Mouse (Mus musculus) lung, postnatal 36 days (tissue): ENCODE data around the gene Cdk5rap1.
"Not testable (repeated sequence)": the region's sequence is repeated elsewhere in the genome, so short reads cannot be mapped to it uniquely, and the experiment has no call there.

Source experiments
- DNase-seq: peaks from one replicate; pipeline ENCODE4 v3.0.0; 2022; ENCODE audit warnings: mixed read lengths

Gene Cdk5rap1

DNA sequence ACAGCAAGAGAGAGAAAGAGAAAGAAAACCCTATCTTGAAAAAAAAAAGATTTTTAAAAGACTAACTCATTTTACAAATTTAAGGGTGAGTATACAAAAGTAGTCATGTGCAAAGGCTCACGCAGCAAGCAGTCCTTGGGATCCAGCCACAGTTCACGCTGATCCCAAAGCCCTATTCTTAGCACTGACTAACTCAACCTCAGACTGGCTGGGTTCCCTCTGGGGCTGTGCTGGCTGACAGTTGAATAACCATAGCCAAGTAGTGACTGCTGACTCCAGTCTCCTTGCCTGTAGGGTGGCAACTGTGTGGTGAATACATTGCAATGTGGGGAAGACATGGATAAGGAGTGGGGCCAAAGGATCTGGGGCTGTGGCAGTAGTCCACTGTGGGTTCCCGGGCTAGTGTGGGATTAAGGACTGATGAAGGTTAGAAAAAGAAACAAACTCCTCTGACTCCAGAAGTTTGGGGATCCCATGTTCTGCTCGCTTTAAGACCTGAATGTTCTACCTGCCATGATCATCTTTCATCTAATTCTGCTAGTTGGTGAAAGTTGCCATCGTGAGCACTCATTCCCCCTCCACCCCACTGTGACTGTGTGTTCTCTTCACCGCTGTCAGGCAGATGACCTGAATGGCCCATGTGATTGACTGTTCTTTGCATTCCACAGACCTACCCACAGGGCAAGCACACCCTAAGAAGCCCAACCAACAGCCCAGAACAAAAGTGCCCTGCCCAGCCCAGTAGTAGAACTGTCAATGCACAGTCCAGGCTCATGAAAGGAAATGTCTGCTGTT is 2.2 kb upstream of the Cdk5rap1 start:
- DNase-seq = peak; percentile 66

DNA sequence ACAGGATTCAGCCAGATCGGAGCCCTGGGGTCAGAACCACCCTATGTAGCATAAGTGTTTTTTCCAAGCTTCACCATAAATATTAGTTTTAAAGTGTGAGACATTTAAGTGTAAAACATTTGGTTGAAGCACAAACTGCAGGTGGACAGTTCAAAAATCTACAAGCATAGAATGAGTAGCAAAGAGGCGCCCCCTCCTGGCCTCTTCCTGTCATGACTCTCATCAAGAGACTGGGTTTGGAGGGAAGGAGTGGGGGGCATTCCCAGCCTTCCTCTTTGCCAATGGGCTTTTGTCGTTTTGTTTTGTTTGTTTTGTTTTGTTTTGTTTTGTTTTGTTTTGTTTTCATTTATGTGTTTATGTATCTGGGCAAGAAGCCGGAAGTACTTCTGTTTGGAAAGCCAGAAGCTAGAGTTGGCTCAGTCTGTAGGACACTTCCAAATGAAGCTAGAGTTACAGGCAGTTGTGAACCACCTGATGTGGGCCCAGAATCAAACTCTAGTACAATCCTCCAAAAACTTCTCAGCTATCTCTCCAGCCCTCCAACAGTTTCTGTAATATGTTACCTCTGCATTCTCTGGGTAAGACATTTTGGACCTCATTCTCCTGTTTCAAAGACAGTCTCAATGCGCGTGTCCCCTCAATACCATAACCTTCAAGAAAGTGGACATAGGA is 1.3 kb upstream of the Cdk5rap1 start:
- peak; percentile 78 for DNase-seq

DNA sequence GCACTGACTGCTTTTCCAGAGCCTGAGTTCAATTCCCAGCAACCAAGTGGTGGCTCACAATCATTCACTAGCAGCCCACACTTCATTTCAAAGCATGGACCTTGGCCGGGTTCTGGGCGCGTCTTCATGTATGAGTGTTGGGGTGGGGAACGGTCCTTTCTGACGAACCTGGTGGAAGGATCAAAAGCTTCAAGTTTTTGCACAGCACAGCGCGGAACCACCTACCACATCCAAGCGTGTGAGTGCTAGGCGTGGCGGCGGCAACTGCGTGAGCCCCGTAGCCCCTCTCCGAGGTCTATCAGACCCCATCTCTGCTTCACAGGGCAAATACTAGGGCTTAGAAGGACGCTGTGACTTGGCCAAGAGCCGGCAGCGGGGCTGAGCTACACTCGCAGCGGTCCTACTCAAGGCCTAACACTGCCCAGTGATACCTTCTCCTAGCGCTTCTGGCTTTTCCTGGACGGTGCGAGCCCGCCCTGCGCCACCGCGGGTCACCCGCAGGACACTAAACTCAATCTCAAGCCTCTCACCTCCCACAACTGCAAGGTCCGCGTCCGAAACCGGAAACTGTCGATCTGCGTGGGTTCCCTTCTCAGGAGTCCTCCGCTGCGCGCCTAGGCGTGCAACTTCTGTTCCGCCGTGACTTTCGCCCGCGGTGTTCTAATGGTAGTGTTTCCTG is 520 bp downstream of the Cdk5rap1 start:
- DNase-seq = peak; percentile 90

DNA sequence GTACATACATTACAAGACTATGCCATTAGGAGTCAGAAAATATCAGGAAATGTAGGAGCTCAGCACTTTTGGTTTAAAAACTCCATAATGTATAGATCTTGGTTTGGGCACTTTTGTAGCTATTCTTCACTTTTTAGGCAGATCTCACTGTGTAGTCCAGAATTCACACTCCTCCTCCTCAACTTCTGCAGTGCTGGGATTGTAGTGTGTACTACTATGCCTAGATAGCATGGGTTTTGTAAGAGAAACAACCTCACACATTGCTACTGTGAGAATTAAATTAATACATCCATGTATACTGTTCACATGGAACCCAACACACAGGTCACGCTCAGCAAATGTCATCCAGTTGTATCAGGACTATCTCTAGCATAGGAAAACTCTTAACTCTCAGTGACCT is 5.3 kb downstream of the Cdk5rap1 start:
- DNase-seq = no peak

DNA sequence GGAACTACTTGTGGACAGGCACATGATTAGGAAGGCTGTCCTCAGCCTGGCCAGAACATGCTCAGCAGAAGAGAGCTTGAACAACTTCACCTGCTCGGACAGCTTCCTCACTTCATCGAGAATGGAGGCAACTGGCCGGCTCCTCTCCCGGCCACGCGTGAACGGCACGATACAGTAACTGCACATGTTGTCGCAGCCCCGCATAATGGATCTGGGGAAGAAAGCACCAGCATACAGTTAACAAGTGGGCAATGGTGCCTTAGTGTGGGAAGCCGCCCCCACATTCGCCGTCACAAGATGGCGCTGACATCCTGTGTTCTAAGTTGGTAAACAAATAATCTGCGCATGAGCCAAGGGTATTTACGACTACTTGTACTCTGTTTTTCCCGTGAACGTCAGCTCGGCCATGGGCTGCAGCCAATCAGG is 18.8 kb downstream of the Cdk5rap1 start:
- DNase-seq = not testable (repeated sequence)

DNA sequence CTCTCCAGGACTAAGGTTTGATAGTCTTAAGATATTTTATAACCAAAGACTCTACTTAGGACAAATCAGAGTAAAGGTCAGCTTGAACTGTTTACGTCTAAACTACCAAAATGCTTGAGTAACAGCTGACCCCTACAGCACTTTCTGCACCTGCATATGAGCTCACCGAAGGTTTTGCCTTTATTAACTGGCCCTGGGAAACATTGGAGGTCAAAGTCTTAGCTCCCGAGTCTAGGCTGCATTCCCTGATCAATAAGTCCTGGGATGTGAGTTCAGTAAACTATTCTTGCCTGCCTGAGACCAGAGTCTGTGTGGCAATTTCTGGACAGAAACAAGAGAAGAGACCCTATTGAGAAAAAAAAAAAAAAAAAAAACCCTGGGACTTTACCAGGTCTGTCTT is 24.7 kb downstream of the Cdk5rap1 start:
- no peak for DNase-seq

DNA sequence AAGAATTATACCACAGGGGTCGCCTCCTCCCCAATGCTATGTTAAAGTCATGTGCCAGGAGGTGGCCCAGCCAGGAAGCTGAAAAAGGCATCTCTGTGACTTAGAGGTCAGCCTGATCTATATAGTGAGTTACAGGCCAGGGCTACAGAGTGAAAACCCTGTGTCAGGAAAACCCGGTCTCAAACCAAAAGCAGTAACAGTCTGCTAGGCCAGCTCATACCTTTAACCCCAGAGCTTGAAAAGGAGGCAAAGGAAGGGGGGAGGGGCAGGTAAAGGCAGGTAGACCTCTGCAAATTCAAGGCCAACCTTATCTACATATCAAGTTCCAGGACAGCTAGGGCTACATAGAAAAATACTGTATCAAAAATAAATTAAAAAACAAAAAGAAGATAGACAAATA is 33.5 kb downstream of the Cdk5rap1 start:
- no peak for DNase-seq

DNA sequence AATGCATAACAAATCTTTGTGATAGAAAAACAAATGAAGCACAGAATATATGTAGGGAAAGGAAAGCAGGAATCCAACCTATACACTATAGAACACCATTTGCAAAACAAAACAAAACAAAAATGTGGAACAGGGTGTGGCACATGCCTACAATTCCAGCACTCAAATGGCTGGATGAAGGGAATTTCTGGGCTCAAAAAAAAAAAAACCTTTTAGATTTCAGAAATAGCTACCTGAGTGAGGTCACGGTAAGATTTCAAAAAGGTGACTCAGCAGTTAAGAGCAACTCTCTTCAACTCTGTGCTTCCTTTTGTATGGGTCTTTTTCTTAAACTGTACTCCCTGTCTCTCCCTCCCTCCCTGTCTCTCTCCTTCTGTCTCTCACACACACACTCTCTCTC is 34.6 kb downstream of the Cdk5rap1 start:
- no peak for DNase-seq

DNA sequence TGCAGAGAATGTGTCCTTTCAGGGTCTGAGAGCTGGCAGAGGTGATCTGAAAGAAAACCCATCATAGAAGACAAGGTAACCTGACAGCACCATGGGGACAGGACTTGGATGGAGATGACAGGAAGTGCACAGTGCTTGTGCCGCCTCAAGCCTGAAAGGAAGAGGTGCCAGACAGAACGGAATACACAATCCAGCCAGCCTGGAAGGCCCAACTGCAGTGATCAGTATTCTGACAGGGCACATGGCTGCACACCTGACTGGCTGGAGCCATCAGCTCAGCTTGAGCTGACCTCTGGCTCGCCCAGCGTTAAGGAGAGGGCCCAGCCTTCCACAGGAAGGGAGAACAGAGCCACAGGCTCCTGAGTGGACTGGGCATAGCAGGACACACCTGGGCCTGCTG is 37.2 kb downstream of the Cdk5rap1 start:
- DNase-seq = no peak

DNA sequence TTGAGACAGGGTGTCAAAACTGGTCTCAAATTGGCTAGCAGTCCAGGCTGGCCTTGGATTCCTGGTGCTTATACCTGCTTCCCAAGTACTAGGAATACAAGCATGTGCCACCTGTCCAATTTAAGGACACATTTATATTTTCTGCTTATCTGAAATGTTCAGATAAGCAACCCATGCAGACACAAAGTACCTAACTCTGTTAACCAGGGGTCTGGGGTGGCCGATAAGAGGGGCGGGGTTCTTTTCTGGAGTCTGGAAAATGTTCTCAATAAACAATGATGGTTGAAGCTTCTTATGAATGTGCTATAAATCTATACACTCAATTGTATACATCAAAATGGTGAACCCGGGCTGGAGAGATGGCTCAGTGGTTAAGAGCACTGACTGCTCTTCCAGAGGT is 46.0 kb downstream of the Cdk5rap1 start:
- no peak for DNase-seq

DNA sequence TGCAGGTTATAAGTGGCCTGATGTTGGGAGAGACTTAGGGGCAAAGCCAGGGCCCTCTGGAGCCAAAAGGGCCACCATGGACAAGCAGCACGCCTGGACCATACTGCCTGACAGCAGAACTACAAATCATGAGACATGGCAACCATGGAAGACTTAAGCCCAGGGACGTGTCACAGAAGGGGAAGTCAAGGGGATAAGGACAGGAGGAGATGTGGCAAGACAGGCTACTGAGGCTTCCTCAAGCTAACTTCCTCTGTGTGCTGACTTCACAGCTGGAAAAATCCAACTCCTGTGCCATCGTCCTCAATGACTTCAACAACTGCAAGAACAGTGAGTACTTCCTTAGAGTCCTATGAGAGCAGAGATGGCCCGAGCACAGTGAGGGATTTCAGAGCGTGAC is 59.0 kb downstream of the Cdk5rap1 start:
- DNase-seq = peak; percentile 6

DNA sequence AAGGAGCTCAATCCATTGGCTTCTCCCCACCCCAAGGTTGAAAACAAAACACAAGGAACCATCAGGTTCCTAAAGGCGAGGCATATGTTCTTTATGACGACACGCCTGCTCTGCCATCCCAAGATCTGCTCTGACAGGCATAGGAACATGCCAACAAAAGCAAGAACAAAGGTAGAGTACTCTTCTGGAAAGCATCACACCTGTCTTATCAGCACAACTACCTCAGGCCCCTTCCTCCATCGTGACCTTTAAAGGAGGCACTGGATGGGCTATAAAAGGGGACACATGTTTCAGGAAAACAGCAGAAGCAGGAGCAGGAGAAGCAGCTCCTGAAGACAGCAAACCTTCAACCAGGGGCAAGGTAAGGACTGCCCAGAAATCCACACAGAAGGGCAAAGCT is 65.9 kb downstream of the Cdk5rap1 start, which contains the start of gene Bpifb9b:
Gene Bpifb9b (plus strand): TSS at position 301 of the 400 bp plus-strand sequence.
- not testable (repeated sequence) for DNase-seq

DNA sequence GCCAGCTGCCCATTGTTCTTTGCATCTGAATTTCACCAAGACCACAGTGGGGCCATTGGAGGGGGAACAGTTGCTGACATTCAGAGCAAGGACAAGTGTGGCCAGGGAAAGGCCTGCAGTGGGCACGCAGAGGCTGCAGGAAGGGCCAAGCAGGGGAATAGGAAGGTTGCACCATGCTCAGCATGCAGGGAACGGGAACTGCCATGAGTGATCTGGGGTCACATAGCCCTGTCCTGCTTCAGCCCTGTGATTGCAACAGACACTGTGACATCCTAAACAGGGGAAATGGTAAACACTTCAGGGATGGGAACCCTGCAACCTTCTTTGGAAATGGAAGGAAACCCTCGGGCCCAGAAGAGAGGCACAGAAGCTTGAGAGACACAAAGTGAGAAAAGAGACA is 68.2 kb downstream of the Cdk5rap1 start:
- DNase-seq = not testable (repeated sequence)

DNA sequence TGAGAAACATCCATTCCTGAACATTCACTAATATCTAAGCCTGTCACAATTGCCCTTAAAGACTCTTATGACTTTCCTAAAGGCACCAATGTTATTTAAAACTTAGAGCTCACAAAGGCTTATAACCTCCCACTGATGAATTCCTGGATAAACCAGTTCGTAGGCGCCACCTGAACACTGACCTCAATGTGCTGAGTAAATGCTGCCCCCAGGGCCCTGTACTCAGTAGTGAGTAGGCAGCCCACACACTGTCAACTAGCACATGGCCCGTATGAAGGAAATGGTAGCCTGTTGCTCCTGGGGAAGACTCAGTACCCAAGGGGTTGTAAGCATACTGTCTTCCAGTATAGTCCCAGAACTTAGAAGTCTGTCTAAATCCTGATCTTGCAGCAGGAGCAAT is 71.0 kb downstream of the Cdk5rap1 start:
- no peak for DNase-seq

DNA sequence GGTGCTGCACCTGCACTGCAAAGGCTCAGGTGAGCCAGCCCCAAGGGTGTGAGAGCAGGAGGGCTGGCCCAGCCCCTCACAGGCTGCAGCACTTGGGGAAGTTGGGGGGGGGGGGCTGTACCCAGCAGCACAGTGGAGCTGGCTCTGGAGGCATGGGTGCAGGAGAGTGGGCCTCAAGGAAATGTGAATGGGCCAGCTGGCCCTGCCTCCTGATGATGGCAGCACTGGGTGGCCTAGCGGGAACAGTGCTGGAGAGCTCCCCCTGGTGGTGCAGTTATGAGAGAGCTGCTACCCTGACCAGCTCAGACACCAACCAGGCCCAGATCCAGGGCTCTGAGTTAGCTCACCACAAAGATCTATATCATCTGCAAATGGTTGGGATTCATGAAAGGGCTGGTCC is 72.3 kb downstream of the Cdk5rap1 start:
- DNase-seq = peak; percentile 86

DNA sequence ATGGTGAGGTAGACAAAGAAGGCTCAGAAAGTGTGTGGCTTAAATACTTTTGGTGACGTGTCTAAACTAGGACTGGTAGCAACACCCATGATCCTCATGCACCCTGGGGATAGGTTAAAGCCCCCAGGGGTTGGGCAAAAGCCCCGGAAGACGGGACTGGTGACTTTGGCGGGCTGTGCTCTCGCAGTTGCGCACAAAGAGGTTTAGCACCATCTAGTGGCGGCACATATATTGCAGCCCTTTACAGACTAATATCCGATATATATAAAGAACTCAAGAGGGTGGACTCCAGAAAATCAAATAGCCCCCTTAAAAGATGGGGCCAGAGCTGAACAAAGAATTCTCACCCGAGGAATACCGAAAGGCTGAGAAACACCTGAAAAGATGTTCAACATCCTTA is 78.1 kb downstream of the Cdk5rap1 start:
- DNase-seq = peak; percentile 77

DNA sequence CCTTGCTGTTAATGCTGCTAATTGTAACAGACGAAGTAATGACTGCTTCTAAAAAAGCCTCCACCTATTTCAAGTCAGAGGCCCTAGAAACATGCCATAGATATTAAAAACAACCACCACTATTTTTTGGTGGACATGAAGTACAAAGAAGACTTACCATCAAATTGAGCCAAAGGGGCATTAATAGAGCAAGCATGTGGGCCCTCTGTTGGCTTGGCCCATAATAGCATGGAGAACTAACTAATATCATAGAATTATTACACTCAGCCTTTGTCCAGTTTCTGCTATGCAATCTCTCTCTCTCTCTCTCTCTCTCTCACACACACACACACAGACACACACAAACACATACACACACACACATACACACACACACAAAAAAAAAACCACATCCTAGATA is 80.0 kb downstream of the Cdk5rap1 start:
- DNase-seq = no peak

DNA sequence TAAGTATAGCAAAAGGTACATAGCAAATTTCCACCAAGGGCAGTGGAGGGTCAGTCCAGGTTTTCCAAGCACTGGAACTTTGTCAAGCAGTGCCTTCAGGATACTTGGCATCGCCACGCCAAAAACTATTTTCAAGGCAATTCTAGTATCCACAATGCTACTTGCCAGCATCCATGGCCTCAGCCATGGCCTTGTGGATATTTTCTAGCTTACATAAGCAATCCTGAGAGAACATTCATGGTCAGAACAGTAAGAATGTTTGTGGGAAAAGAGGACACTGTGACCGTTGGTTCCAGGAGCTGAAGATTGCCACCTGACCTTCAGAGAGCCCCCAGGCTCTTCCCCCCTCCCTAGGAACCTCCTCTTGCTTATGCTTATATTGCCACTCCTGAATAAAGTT is 80.9 kb downstream of the Cdk5rap1 start:
- DNase-seq = not testable (repeated sequence)
